Mouse (Mus musculus) kidney, postnatal 25 days (tissue): ENCODE measurements around the gene Copa.

Source experiments
- DNase-seq, 2 experiments: peaks; one replicate each; pipeline ENCODE4 v3.0.0; 2021; ENCODE audit warnings: mixed read lengths in 2 of 2

Copa gene

GRCm38 (mm10) chr1:172082101-172082898, at the start of gene Copa, which contains the start of gene Ncstn:
TSS of gene Copa (plus strand) at chr1:172082529.
TSS of gene Ncstn (minus strand) at chr1:172082795.
- peak; percentile 93 to 97 for DNase-seq

GRCm38 (mm10) chr1:172046410-172046809, 35.9 kb upstream of the Copa start:
- no peak for DNase-seq

GRCm38 (mm10) chr1:172046938-172047337, 35.4 kb upstream of the Copa start:
- DNase-seq = peak in 1 of 2 experiments; percentile 76

GRCm38 (mm10) chr1:172048241-172048734, 34.0 kb upstream of the Copa start:
- no peak for DNase-seq

GRCm38 (mm10) chr1:172049131-172049782, 33.1 kb upstream of the Copa start:
- DNase-seq = no peak

- no peak for DNase-seq
These were observed 29.5 kb upstream of the Copa start for GRCm38 (mm10) chr1:172052766-172053279.

- DNase-seq = no peak
These were observed 28.5 kb upstream of the Copa start for GRCm38 (mm10) chr1:172053541-172054440.

- no peak for DNase-seq
These were observed 26.1 kb upstream of the Copa start for GRCm38 (mm10) chr1:172056251-172056650.

- DNase-seq = no peak
These were observed 24.8 kb upstream of the Copa start, which contains the start of gene Nhlh1 for GRCm38 (mm10) chr1:172057491-172057921. TSS of gene Nhlh1 (minus strand) at chr1:172057573.

- DNase-seq = no peak
These were observed 24.0 kb upstream of the Copa start for GRCm38 (mm10) chr1:172058321-172058720.

- DNase-seq = no peak
These were observed 23.5 kb upstream of the Copa start for GRCm38 (mm10) chr1:172058874-172059273.

- DNase-seq = no peak
These were observed 21.7 kb upstream of the Copa start for GRCm38 (mm10) chr1:172060659-172061058.

- DNase-seq = no peak
These were observed 21.1 kb upstream of the Copa start for GRCm38 (mm10) chr1:172061217-172061616.

- DNase-seq = no peak
These were observed 20.2 kb upstream of the Copa start for GRCm38 (mm10) chr1:172062101-172062500.

GRCm38 (mm10) chr1:172063291-172064023, 18.9 kb upstream of the Copa start:
- DNase-seq = no peak

GRCm38 (mm10) chr1:172064613-172065141, 17.7 kb upstream of the Copa start:
- no peak for DNase-seq

GRCm38 (mm10) chr1:172070227-172070626, 12.1 kb upstream of the Copa start:
- no peak for DNase-seq

- DNase-seq = no peak
These were observed 10.8 kb upstream of the Copa start for GRCm38 (mm10) chr1:172071556-172071955.

GRCm38 (mm10) chr1:172072604-172073003, 9.7 kb upstream of the Copa start:
- no peak for DNase-seq

GRCm38 (mm10) chr1:172077981-172078380, 4.3 kb upstream of the Copa start:
- no peak for DNase-seq

GRCm38 (mm10) chr1:172082899-172083445, 643 bp downstream of the Copa start:
- no peak for DNase-seq
